Mouse (Mus musculus): ENCODE measurements around the gene Pla2g10. TPM values are rescaled to one million over a fixed set of nuclear protein-coding genes. Genes with fewer than 3 reads are reported as not detected.
"Not testable (repeated sequence)": the region's sequence is repeated elsewhere in the genome, so short reads cannot be mapped to it uniquely, and the experiment has no call there.

The Pla2g10 gene
- polyA plus RNA-seq, 1 experiment, result not detected

GRCm38 (mm10) chr16:13750626-13751025 is 19.8 kb upstream of the Pla2g10 start:
- Histone ChIP-seq H3K4me2 (ENCODE audit: low read depth) (no peak overlapping the region), H3K27me3 (ENCODE audit: control insufficient read depth, insufficient read depth, insufficient read length) (no peaks in the 10 kb centered on the region), H3ac (ENCODE audit: control insufficient read depth, insufficient read length) (no peak overlapping the region), H3K36me3 (ENCODE audit: control insufficient read depth, insufficient read depth) (no peaks in the 10 kb centered on the region), H3K4me3 (no peak overlapping the region), H3K79me2 (ENCODE audit: control insufficient read depth, insufficient read depth) (no peaks in the 10 kb centered on the region)
- no peak for TF ChIP-seq POLR2AphosphoS2 (IDR thresholded peaks at IDR 0.05; ENCODE audit: insufficient read length, low read depth)
- no peak for TF ChIP-seq TCF3 (IDR thresholded peaks at IDR 0.05; ENCODE audit: insufficient read length, low read depth)
- no peak for TF ChIP-seq MYOD1 (IDR thresholded peaks at IDR 0.05; ENCODE audit: control insufficient read depth in 1 of 3, insufficient read length in 2 of 3, low read depth in 2 of 3)
- no peak for TF ChIP-seq E2F4 (IDR thresholded peaks at IDR 0.05; ENCODE audit: insufficient read depth)
- no peak for TF ChIP-seq USF1 (IDR thresholded peaks at IDR 0.05; ENCODE audit: low read depth)
- no peak for TF ChIP-seq TCF12 (IDR thresholded peaks at IDR 0.05; ENCODE audit: insufficient read depth, poor library complexity, severe bottlenecking)
- TF ChIP-seq REST (IDR thresholded peaks at IDR 0.05; ENCODE audit: insufficient read depth, insufficient read length), result no peak
- TF ChIP-seq SRF (IDR thresholded peaks at IDR 0.05; ENCODE audit: control insufficient read depth, insufficient read length, low read depth), result no peak

GRCm38 (mm10) chr16:13749981-13750380 is 19.2 kb upstream of the Pla2g10 start:
- H3K79me2 ChIP-seq (ENCODE audit: control insufficient read depth, insufficient read depth), result no peaks in the 10 kb centered on the region
- H3K27me3 ChIP-seq (ENCODE audit: control insufficient read depth, insufficient read depth, insufficient read length), result no peaks in the 10 kb centered on the region
- H3ac ChIP-seq (ENCODE audit: control insufficient read depth, insufficient read length), result no peak overlapping the region
- no peak overlapping the region for H3K4me2 ChIP-seq (ENCODE audit: low read depth)
- no peak overlapping the region for H3K4me3 ChIP-seq
- H3K36me3 ChIP-seq (ENCODE audit: control insufficient read depth, insufficient read depth), result no peaks in the 10 kb centered on the region
- no peak for TF ChIP-seq MYOD1 (IDR thresholded peaks at IDR 0.05; ENCODE audit: control insufficient read depth in 1 of 3, insufficient read length in 2 of 3, low read depth in 2 of 3)
- TF ChIP-seq TCF3 (IDR thresholded peaks at IDR 0.05; ENCODE audit: insufficient read length, low read depth), result no peak
- no peak for TF ChIP-seq MAX (IDR thresholded peaks at IDR 0.05; ENCODE audit: low read depth)
- no peak for TF ChIP-seq SRF (IDR thresholded peaks at IDR 0.05; ENCODE audit: control insufficient read depth, insufficient read length, low read depth)
- TF ChIP-seq USF1 (IDR thresholded peaks at IDR 0.05; ENCODE audit: low read depth), result no peak
- no peak for TF ChIP-seq E2F4 (IDR thresholded peaks at IDR 0.05; ENCODE audit: insufficient read depth)
- no peak for TF ChIP-seq REST (IDR thresholded peaks at IDR 0.05; ENCODE audit: insufficient read depth, insufficient read length)
- no peak for TF ChIP-seq CEBPB (IDR thresholded peaks at IDR 0.05; ENCODE audit: insufficient read depth, poor library complexity, severe bottlenecking)
- no peak for TF ChIP-seq POLR2A (IDR thresholded peaks at IDR 0.05; ENCODE audit: insufficient read length, low read depth)
- no peak for TF ChIP-seq MYOG (IDR thresholded peaks at IDR 0.05; ENCODE audit: control insufficient read depth in 1 of 3, insufficient read depth in 1 of 3, insufficient read length in 2 of 3, low read depth in 2 of 3)
- TF ChIP-seq TCF12 (IDR thresholded peaks at IDR 0.05; ENCODE audit: insufficient read depth, poor library complexity, severe bottlenecking), result no peak
- TF ChIP-seq POLR2AphosphoS2 (IDR thresholded peaks at IDR 0.05; ENCODE audit: insufficient read length, low read depth), result no peak

GRCm38 (mm10) chr16:13749306-13749705 is 18.5 kb upstream of the Pla2g10 start:
- Histone ChIP-seq H3K4me3 (no peak overlapping the region), H3K36me3 (ENCODE audit: control insufficient read depth, insufficient read depth) (no peaks in the 10 kb centered on the region), H3K27me3 (ENCODE audit: control insufficient read depth, insufficient read depth, insufficient read length) (no peaks in the 10 kb centered on the region), H3K79me2 (ENCODE audit: control insufficient read depth, insufficient read depth) (no peaks in the 10 kb centered on the region), H3K4me2 (ENCODE audit: low read depth) (no peak overlapping the region), H3ac (ENCODE audit: control insufficient read depth, insufficient read length) (no peak overlapping the region)
- TF ChIP-seq USF1 (IDR thresholded peaks at IDR 0.05; ENCODE audit: low read depth) (no peak), POLR2AphosphoS2 (IDR thresholded peaks at IDR 0.05; ENCODE audit: insufficient read length, low read depth) (no peak), MYOD1 (IDR thresholded peaks at IDR 0.05; ENCODE audit: control insufficient read depth in 1 of 3, insufficient read length in 2 of 3, low read depth in 2 of 3) (no peak), POLR2A (IDR thresholded peaks at IDR 0.05; ENCODE audit: insufficient read length, low read depth) (no peak), MYOG (IDR thresholded peaks at IDR 0.05; ENCODE audit: control insufficient read depth in 1 of 3, insufficient read depth in 1 of 3, insufficient read length in 2 of 3, low read depth in 2 of 3) (no peak), MAX (IDR thresholded peaks at IDR 0.05; ENCODE audit: low read depth) (no peak), TCF12 (IDR thresholded peaks at IDR 0.05; ENCODE audit: insufficient read depth, poor library complexity, severe bottlenecking) (no peak), REST (IDR thresholded peaks at IDR 0.05; ENCODE audit: insufficient read depth, insufficient read length) (no peak), SRF (IDR thresholded peaks at IDR 0.05; ENCODE audit: control insufficient read depth, insufficient read length, low read depth) (no peak), TCF3 (IDR thresholded peaks at IDR 0.05; ENCODE audit: insufficient read length, low read depth) (no peak), CEBPB (IDR thresholded peaks at IDR 0.05; ENCODE audit: insufficient read depth, poor library complexity, severe bottlenecking) (no peak), E2F4 (IDR thresholded peaks at IDR 0.05; ENCODE audit: insufficient read depth) (no peak)

GRCm38 (mm10) chr16:13748813-13749212 is 18.0 kb upstream of the Pla2g10 start:
- not testable (repeated sequence) for H3K79me2 ChIP-seq (ENCODE audit: control insufficient read depth, insufficient read depth); H3K4me2 ChIP-seq (ENCODE audit: low read depth); H3ac ChIP-seq (ENCODE audit: control insufficient read depth, insufficient read length); H3K36me3 ChIP-seq (ENCODE audit: control insufficient read depth, insufficient read depth); H3K27me3 ChIP-seq (ENCODE audit: control insufficient read depth, insufficient read depth, insufficient read length); H3K4me3 ChIP-seq

- no peaks in the 10 kb centered on the region for H3K36me3 ChIP-seq (ENCODE audit: control insufficient read depth, insufficient read depth)
- no peak overlapping the region for H3K4me2 ChIP-seq (ENCODE audit: low read depth)
- H3ac ChIP-seq (ENCODE audit: control insufficient read depth, insufficient read length), result no peak overlapping the region
- H3K27me3 ChIP-seq (ENCODE audit: control insufficient read depth, insufficient read depth, insufficient read length), result no peaks in the 10 kb centered on the region
- no peak overlapping the region for H3K4me3 ChIP-seq
- TF ChIP-seq REST (IDR thresholded peaks at IDR 0.05; ENCODE audit: insufficient read depth, insufficient read length) (no peak), POLR2AphosphoS2 (IDR thresholded peaks at IDR 0.05; ENCODE audit: insufficient read length, low read depth) (no peak), MYOG (IDR thresholded peaks at IDR 0.05; ENCODE audit: control insufficient read depth in 1 of 3, insufficient read depth in 1 of 3, insufficient read length in 2 of 3, low read depth in 2 of 3) (no peak), POLR2A (IDR thresholded peaks at IDR 0.05; ENCODE audit: insufficient read length, low read depth) (no peak), SRF (IDR thresholded peaks at IDR 0.05; ENCODE audit: control insufficient read depth, insufficient read length, low read depth) (no peak), TCF3 (IDR thresholded peaks at IDR 0.05; ENCODE audit: insufficient read length, low read depth) (no peak), CEBPB (IDR thresholded peaks at IDR 0.05; ENCODE audit: insufficient read depth, poor library complexity, severe bottlenecking) (no peak), TCF12 (IDR thresholded peaks at IDR 0.05; ENCODE audit: insufficient read depth, poor library complexity, severe bottlenecking) (no peak)
- no peaks in the 10 kb centered on the region for H3K79me2 ChIP-seq (ENCODE audit: control insufficient read depth, insufficient read depth)
These were observed 17.3 kb upstream of the Pla2g10 start for GRCm38 (mm10) chr16:13748124-13748523.

All from myocyte (in vitro differentiated cells).